Mouse (Mus musculus) midbrain, embryonic 14.5 days (tissue): ENCODE results near the gene Spout1. TPM values are rescaled to one million over a fixed set of nuclear protein-coding genes. Genes with fewer than 3 reads are reported as not detected.
"Not testable (repeated sequence)": the region's sequence is repeated elsewhere in the genome, so short reads cannot be mapped to it uniquely, and the experiment has no call there.

Experiments
- ATAC-seq: fragments of 200-750 bp; cut with Nextera tagmentation; 2 replicates; pipeline ENCODE4 v1.8.0; 2017; ENCODE audit warnings: moderate number of reproducible peaks, moderate library complexity; ENCODE audit not compliant: low FRiP score, low TSS enrichment
- DNase-seq: peaks from one replicate; pipeline ENCODE4 v3.0.0-alpha.2; 2015
- H3K27ac ChIP-seq: fragments of 300-500 bp; sonication (generic); replicated peaks from 2 replicates; pipeline ENCODE4 v1.5.1; 2014; ENCODE audit warnings: mild to moderate bottlenecking, low read depth, low read length, moderate library complexity
- H3K27me3 ChIP-seq: fragments of 300-500 bp; sonication (generic); 2 replicates; pipeline ENCODE4 v1.6.1; 2014; ENCODE audit warnings: low read length, control low read depth, mixed read lengths; ENCODE audit not compliant: control insufficient read depth, insufficient read depth
- H3K36me3 ChIP-seq: fragments of 300-500 bp; sonication (generic); 2 replicates; pipeline ENCODE4 v1.6.1; 2014; ENCODE audit warnings: low read length, control low read depth; ENCODE audit not compliant: control insufficient read depth, insufficient read depth
- H3K4me1 ChIP-seq: fragments of 300-500 bp; sonication (generic); 2 replicates; pipeline ENCODE4 v1.6.1; 2014; ENCODE audit warnings: mild to moderate bottlenecking, antibody characterized with exemption, low read length, control low read depth; ENCODE audit not compliant: control insufficient read depth, insufficient read depth
- H3K4me2 ChIP-seq: fragments of 300-500 bp; sonication (generic); 2 replicates; pipeline ENCODE4 v1.6.1; 2014; ENCODE audit warnings: mild to moderate bottlenecking, low read length, moderate library complexity
- H3K4me3 ChIP-seq: fragments of 300-500 bp; sonication (generic); replicated peaks from 2 replicates; pipeline ENCODE4 v1.5.1; 2014; ENCODE audit warnings: low read depth, low read length
- H3K9ac ChIP-seq: fragments of 300-500 bp; sonication (generic); replicated peaks from 2 replicates; pipeline ENCODE4 v1.6.1; 2014; ENCODE audit warnings: mild to moderate bottlenecking, low read length, moderate library complexity
- H3K9me3 ChIP-seq: fragments of 300-500 bp; sonication (generic); 2 replicates; pipeline ENCODE4 v1.6.1; 2016; ENCODE audit warnings: low read length, control low read depth, mixed read lengths; ENCODE audit not compliant: control insufficient read depth
- WGBS: fragments of 180-500 bp; shearing (Covaris S2); extraction: QIAGEN DNeasy Blood & Tissue Kit; methylation state at CpG from one replicate; pipeline ENCODE4 v1.1.7; 2014; 5-methylcytosine and 5-hydroxymethylcytosine counted together
- polyA plus RNA-seq: library from polyadenylated mRNA; unstranded; fragments of >200 nt; fragmentation: Nextera tagmentation; extraction: Ambion mirVana; gene quantifications from 2 replicates; pipeline ENCODE4 v1.2.1, GENCODE M21; 2014

Gene Spout1
- polyA plus RNA-seq, 1 experiment from 2014 or later = 52.8 TPM

DNA sequence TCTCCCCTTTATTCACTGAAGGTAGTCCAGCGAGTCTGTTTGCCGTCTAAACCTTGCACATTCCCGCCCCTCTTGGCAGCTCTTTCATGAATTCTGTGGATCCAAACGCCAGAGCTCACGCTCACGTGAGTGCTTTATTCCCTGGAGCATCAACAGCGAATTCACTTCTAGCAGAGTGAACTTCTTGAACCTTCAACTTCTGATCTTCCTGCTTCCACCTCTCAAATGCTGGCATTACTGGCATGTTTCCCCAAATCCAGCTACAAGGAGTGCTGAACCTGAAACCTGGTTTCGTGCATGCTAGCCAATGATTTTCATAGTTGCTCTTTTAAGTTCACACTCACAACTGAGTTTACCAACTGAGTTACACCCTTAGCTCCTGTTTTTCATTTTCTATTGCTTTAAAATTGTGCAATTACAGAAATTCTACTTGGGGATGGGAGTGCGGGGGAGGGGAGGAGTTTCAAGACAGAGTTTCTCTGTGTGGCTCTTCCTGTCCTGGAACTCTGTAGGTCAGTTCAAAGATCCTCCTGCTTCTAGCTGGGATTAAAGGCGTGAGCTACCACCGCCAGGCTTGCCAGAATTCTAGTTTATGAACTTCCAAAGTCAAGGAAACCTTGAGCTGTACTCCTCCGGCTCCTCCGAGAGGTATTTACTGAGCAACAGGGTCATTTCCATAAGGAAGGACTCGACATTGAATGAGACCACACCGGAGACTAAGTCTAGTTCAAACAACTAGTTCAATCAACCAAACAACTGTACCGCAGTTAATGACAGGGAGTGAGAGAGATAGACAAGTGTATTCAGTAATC lies 45.3 kb downstream of the Spout1 start:
- no peak for ATAC-seq
- Histone ChIP-seq H3K4me2 (peak overlapping the region; percentile 68), H3K36me3 (peaks cover 19% of the 10 kb centered on the region), H3K4me1 (peaks cover 14% of the 10 kb centered on the region), H3K9ac (peak overlapping the region; percentile 70; the same call in 1 of the 2 replicates), H3K9me3 (no peaks in the 10 kb centered on the region), H3K27ac (peak overlapping the region; percentile 63; the same call in 1 of the 2 replicates), H3K4me3 (peak overlapping the region; percentile 75), H3K27me3 (no peaks in the 10 kb centered on the region)
- DNase-seq = no peak
- 22% methylated on average over 16 of the region's 16 CpGs for WGBS

DNA sequence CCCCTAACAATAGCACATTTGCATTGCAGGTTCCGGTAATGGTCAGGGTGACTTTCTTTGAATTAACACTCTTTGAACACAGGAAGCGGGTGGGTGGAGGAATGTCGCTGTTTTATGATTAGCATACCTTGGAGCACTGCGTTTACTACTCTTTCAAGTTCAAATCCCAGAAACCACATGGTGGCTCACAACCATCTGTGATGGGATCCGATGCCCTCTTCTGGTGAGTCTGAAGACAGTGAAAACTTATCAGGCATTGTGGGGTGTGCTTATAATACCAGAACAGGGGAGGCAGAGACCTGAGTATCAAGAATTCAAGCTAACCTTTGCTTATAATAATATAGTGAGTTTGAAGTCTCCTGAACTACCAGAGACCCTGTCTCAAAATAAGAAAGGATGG lies 47.0 kb downstream of the Spout1 start:
- H3K9ac ChIP-seq, H3K36me3 ChIP-seq, H3K4me3 ChIP-seq, DNase-seq, H3K27me3 ChIP-seq, H3K4me2 ChIP-seq, ATAC-seq, H3K9me3 ChIP-seq, H3K27ac ChIP-seq: not testable (repeated sequence)
- peaks cover 14% of the 10 kb centered on the region for H3K4me1 ChIP-seq
- 61% methylated on average over 5 of the region's 5 CpGs for WGBS

DNA sequence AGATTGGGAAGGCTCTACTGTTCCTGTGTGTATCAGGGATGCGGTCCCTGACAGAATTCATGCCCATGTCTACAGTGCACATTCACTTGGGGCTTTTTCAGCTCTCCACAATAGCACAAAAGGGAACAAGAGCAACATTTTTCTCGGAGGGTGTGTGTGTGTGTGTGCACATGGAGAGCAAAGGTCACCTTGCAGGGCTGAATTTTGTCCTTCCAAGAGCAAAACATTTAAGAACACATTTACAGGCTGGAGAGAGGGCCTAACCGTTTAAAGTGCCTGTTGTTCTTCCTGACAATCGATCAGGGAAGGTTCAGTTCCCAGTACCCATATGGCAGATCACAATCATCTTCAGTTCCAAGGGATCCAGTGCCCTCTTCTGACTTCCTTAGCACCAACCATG lies 48.1 kb downstream of the Spout1 start:
- Histone ChIP-seq H3K36me3 (no peaks in the 10 kb centered on the region), H3K4me3 (no peak overlapping the region), H3K4me2 (no peak overlapping the region), H3K27ac (no peak overlapping the region), H3K9me3 (no peaks in the 10 kb centered on the region), H3K4me1 (peaks cover 16% of the 10 kb centered on the region), H3K9ac (no peak overlapping the region), H3K27me3 (no peaks in the 10 kb centered on the region)
- ATAC-seq (no peak), DNase-seq (no peak)
- 85% methylated on average over 4 of the region's 4 CpGs for WGBS

DNA sequence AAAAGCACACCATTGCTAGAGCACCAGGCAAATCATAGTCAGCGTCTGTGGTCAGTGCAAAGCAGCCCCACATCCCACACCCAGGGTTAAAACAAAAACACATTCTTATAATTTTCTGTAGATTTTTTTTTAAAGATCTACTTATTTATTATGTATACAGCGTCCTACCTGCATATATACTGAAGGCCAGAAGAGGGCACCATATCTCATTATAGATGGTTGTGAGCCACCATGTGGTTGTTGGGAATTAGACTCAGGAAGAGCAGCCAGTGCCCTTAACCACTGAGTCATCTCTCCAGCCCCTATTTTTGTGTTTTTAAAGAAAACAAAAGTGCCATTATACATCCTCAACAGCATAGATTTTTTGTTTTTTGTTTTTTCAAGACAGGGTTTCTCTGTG lies 49.5 kb downstream of the Spout1 start:
- no peak for ATAC-seq
- Histone ChIP-seq H3K4me2 (no peak overlapping the region), H3K9ac (no peak overlapping the region)

DNA sequence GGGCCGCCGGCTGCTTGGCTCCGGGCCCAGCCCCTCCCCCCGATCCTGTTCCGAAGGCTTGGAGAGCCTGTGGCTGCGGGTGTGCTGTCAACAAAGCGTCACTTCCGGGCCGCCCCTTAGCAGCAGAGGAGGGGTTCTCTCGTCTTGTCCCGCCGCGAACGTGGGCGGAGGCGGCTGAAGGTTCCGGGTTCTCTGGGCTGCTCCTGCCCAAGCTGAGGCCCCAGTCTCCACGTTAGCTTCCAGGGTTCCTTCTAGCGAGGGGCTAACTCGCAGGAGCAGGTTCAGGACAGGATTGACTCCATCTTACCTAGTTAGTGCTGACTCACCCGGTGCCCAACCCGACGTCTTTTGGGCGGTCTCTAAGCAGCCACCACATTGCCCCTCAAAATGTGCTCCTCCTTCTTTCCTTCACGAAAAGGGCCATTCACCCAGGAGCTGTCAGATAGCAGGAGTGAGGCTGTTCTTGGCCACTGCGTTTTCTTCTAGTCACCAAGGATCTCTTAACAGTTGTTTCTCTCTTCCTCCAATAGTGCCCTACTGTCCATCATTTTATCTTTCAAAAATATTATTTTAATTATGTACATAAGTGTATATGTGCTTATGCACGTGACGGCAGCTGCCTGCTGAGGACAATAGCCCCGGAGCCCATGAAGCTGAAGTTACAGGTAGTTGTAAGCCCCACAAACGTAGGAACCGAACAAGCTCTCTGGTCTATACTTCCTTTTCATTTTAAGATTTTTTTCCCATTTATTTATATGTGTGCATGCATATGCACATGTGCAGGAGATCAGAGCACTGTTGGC lies 53.6 kb downstream of the Spout1 start, which contains the start of gene Zer1:
Gene Zer1 (minus strand): TSS at position 114 of the 803 bp plus-strand sequence.
- Histone ChIP-seq H3K4me2 (peak within 1 kb of the TSS; percentile 97), H3K4me3 (peak within 1 kb of the TSS; percentile 88), H3K27ac (peak within 1 kb of the TSS; percentile 91), H3K9me3 (no peaks in the 10 kb centered on the region), H3K36me3 (0 out of 2 replicates have a peak, but pooled peaks cover 5% of the 10 kb centered on the region), H3K4me1 (peaks cover 29% of the 10 kb centered on the region), H3K27me3 (no peaks in the 10 kb centered on the region), H3K9ac (peak within 1 kb of the TSS; percentile 95)
- WGBS = 9% methylated on average over 31 of the region's 31 CpGs
- ATAC-seq (peak; percentile 92), DNase-seq (peak; percentile 95)

More for the DNA sequence above, 49.5 kb downstream of the Spout1 start:
- H3K4me1 ChIP-seq = peaks cover 11% of the 10 kb centered on the region
- no peak overlapping the region for H3K27ac ChIP-seq
- peak; percentile 82 for DNase-seq
- no peaks in the 10 kb centered on the region for H3K9me3 ChIP-seq
- 34% methylated on average over 2 of the region's 2 CpGs for WGBS
- H3K36me3 ChIP-seq = no peaks in the 10 kb centered on the region
- no peaks in the 10 kb centered on the region for H3K27me3 ChIP-seq
- no peak overlapping the region for H3K4me3 ChIP-seq

DNA sequence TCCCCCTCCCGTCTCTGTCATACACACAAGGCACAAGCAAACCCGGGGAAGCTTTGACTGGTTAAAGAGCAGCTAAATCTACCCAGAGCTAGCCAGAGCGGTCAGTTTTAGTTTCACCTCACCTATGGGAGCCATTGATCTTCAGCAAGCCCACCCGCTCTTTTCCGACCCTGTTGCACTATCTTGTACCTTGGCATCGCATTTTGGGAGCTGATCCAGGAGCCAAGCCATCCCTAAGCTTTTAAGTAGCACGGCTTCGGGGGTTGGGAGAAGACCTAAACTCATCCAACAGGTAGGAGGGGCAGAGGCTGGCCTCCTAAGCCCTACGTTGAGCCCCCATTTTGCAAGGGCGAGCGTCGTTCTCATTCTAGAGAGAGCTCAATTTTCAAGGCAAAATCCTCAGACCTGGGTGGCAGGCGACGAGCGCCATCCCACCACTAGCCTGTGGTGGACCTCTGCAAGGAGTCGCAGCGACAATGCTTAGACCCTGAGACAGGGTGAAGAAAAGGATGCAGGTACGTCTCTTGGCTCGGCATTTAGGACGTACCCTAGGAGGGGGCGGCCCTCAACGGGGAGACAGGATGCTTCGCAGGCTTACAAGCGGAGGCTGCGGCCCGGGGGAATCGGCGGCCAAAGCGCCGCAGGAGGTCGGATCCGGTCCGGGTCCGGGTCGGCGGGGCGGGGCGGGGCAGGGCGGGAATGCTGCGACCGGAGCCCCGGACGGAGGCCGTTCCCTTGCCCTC lies 54.4 kb downstream of the Spout1 start:
- peak overlapping the region; percentile 88 for H3K4me3 ChIP-seq
- ATAC-seq = peak; percentile 66
- peak overlapping the region; percentile 97 for H3K4me2 ChIP-seq
- H3K9me3 ChIP-seq = no peaks in the 10 kb centered on the region
- H3K27me3 ChIP-seq = no peaks in the 10 kb centered on the region
- 1% methylated on average over 44 of the region's 44 CpGs for WGBS
- H3K36me3 ChIP-seq = 0 out of 2 replicates have a peak, but pooled peaks cover 5% of the 10 kb centered on the region
- DNase-seq = no peak
- H3K27ac ChIP-seq = peak overlapping the region; percentile 91
- peak overlapping the region; percentile 95 for H3K9ac ChIP-seq
- H3K4me1 ChIP-seq = peaks cover 35% of the 10 kb centered on the region

Other genes with a start within 250 kb of the Spout1 start
- gene Gle1, start 243.0 kb downstream of the Spout1 start, polyA plus RNA-seq = 53.5 and 61.5 TPM in 2 replicates
- 312 and 331 TPM in 2 replicates for gene Sptan1, start 212.9 kb downstream of the Spout1 start, polyA plus RNA-seq
- gene Wdr34, start 129.6 kb downstream of the Spout1 start, polyA plus RNA-seq = 62.9 and 80.2 TPM in 2 replicates
- 376 and 427 TPM in 2 replicates for gene Set, start 121.1 kb downstream of the Spout1 start, polyA plus RNA-seq
- gene Pkn3, start 100.8 kb downstream of the Spout1 start, polyA plus RNA-seq = 1.1 and 1.9 TPM in 2 replicates
- 17.6 and 18.7 TPM in 2 replicates for gene Zdhhc12, start 84.8 kb downstream of the Spout1 start, polyA plus RNA-seq
- 15.1 and 15.6 TPM in 2 replicates for gene Zer1, start 53.9 kb downstream of the Spout1 start, polyA plus RNA-seq
- 17.7 and 20.4 TPM in 2 replicates for gene Tbc1d13, start 44.7 kb downstream of the Spout1 start, polyA plus RNA-seq
- 23.2 and 28.1 TPM in 2 replicates for gene Endog, start 7.0 kb downstream of the Spout1 start, polyA plus RNA-seq
- 15.3 and 17.1 TPM in 2 replicates for gene Kyat1, start 27.4 kb upstream of the Spout1 start, polyA plus RNA-seq
- gene Lrrc8a, start 59.3 kb upstream of the Spout1 start, polyA plus RNA-seq = 66.0 and 70.9 TPM in 2 replicates
- gene Gm28035, start 62.1 kb upstream of the Spout1 start, polyA plus RNA-seq = 0.25 TPM in 1 of 2 replicates, not detected in the other
- gene Phyhd1, start 87.7 kb upstream of the Spout1 start, polyA plus RNA-seq = 4.9 and 6.0 TPM in 2 replicates
- not detected in 2 replicates for gene Gm28038, start 102.6 kb upstream of the Spout1 start, polyA plus RNA-seq
- 32.2 and 32.7 TPM in 2 replicates for gene Dolk, start 107.9 kb upstream of the Spout1 start, polyA plus RNA-seq
- 20.5 and 26.0 TPM in 2 replicates for gene Nup188, start 107.9 kb upstream of the Spout1 start, polyA plus RNA-seq
- 129 and 183 TPM in 2 replicates for gene Sh3glb2, start 180.9 kb upstream of the Spout1 start, polyA plus RNA-seq
- 26.1 and 29.7 TPM in 2 replicates for gene Miga2, start 185.8 kb upstream of the Spout1 start, polyA plus RNA-seq
- gene Dolpp1, start 213.8 kb upstream of the Spout1 start, polyA plus RNA-seq = 56.3 and 57.2 TPM in 2 replicates
- 22.2 and 24.0 TPM in 2 replicates for gene Crat, start 237.4 kb upstream of the Spout1 start, polyA plus RNA-seq
- 86.7 and 115 TPM in 2 replicates for gene Ptpa, start 237.6 kb upstream of the Spout1 start, polyA plus RNA-seq